Mouse (Mus musculus) heart, postnatal 0 days (tissue): Measurements from ENCODE around the gene 1700028P14Rik. TPM values are rescaled to one million over a fixed set of nuclear protein-coding genes. Genes with fewer than 3 reads are reported as not detected.

Experiments used
- ATAC-seq: fragments of 200-750 bp; cut with Nextera tagmentation; 2 replicates; pipeline ENCODE4 v1.8.0; 2017; ENCODE audit warnings: low read depth, moderate number of reproducible peaks, moderate library complexity; ENCODE audit not compliant: insufficient read depth
- DNase-seq: peaks from one replicate; pipeline ENCODE4 v3.0.0-alpha.2; 2016; ENCODE audit warnings: low spot score
- H3K27ac ChIP-seq: fragments of 300-500 bp; sonication (generic); 2 replicates; pipeline ENCODE4 v1.5.1; 2014; ENCODE audit warnings: low read depth, mild to moderate bottlenecking
- H3K27me3 ChIP-seq: fragments of 300-500 bp; sonication (generic); 2 replicates; pipeline ENCODE4 v1.6.1; 2014; ENCODE audit warnings: low read length, mixed read lengths; ENCODE audit not compliant: control insufficient read depth, insufficient read depth
- H3K36me3 ChIP-seq: fragments of 300-500 bp; sonication (generic); replicated peaks from 2 replicates; pipeline ENCODE4 v1.6.1; 2014; ENCODE audit warnings: low read length, mixed read lengths; ENCODE audit not compliant: control insufficient read depth, insufficient read depth
- H3K4me1 ChIP-seq: fragments of 300-500 bp; sonication (generic); 2 replicates; pipeline ENCODE4 v1.6.1; 2014; ENCODE audit warnings: antibody characterized with exemption; ENCODE audit not compliant: control insufficient read depth, insufficient read depth
- H3K4me2 ChIP-seq: fragments of 300-500 bp; sonication (generic); 2 replicates; pipeline ENCODE4 v1.6.1; 2014; ENCODE audit warnings: low read depth, mild to moderate bottlenecking, low read length, moderate library complexity
- H3K4me3 ChIP-seq: fragments of 300-500 bp; sonication (generic); 2 replicates; pipeline ENCODE4 v1.5.1; 2014; ENCODE audit warnings: low read depth, low read length
- H3K9ac ChIP-seq: fragments of 300-500 bp; sonication (generic); replicated peaks from 2 replicates; pipeline ENCODE4 v1.6.1; 2014; ENCODE audit warnings: low read depth, low read length, mixed read lengths
- H3K9me3 ChIP-seq: fragments of 300-500 bp; sonication (generic); replicated peaks from 2 replicates; pipeline ENCODE4 v1.6.1; 2016; ENCODE audit warnings: low read length; ENCODE audit not compliant: control insufficient read depth
- CTCF ChIP-seq: IDR thresholded peaks from 2 replicates; pipeline ENCODE4 v1.5.1; 2016; ENCODE audit warnings: antibody characterized with exemption, control low read depth, low read depth
- EP300 ChIP-seq: IDR thresholded peaks from 2 replicates; pipeline ENCODE4 v1.6.1; 2016; ENCODE audit warnings: antibody characterized with exemption, low read depth
- WGBS: fragments of 180-500 bp; shearing (Covaris S2); extraction: QIAGEN DNeasy Blood & Tissue Kit; methylation state at CpG from one replicate; pipeline ENCODE4 v1.1.7; 2014; 5-methylcytosine and 5-hydroxymethylcytosine counted together
- polyA plus RNA-seq: library from polyadenylated mRNA; unstranded; fragments of >200 nt; fragmentation: Nextera tagmentation; extraction: Ambion mirVana; gene quantifications from 2 replicates; pipeline ENCODE4 v1.2.1, GENCODE M21; 2015
- total RNA-seq: library from RNA; depleted of rRNA; stranded (reverse); fragments of >200 nt; gene quantifications from 2 replicates; pipeline ENCODE4 v1.2.3, GENCODE M21; 2014; ENCODE audit warnings: low replicate concordance

The 1700028P14Rik gene
- total and polyA plus RNA-seq, 2 experiments from 2014 or later: not detected

GRCm38 (mm10) chr19:23636786-23637185 lies 15.8 kb downstream of the 1700028P14Rik start:
- ATAC-seq: no peak

GRCm38 (mm10) chr19:23631611-23632492 lies 20.8 kb downstream of the 1700028P14Rik start:
- H3K36me3 ChIP-seq: no peaks in the 10 kb centered on the region
- no peak for TF ChIP-seq CTCF
- TF ChIP-seq EP300: no peak
- H3K27ac ChIP-seq: no peak overlapping the region
- no peaks in the 10 kb centered on the region for H3K4me1 ChIP-seq
- no peak for DNase-seq
- H3K9ac ChIP-seq: no peak overlapping the region
- H3K9me3 ChIP-seq: no peaks in the 10 kb centered on the region
- WGBS: 74% methylated on average over 11 of the region's 11 CpGs
- H3K27me3 ChIP-seq: no peaks in the 10 kb centered on the region
- H3K4me3 ChIP-seq: no peak overlapping the region
- ATAC-seq: no peak
- H3K4me2 ChIP-seq: no peak overlapping the region

More at GRCm38 (mm10) chr19:23636786-23637185, 15.8 kb downstream of the 1700028P14Rik start:
- Histone ChIP-seq H3K4me3 (no peak overlapping the region), H3K27me3 (no peaks in the 10 kb centered on the region), H3K4me2 (no peak overlapping the region), H3K9me3 (no peaks in the 10 kb centered on the region), H3K9ac (no peak overlapping the region), H3K36me3 (no peaks in the 10 kb centered on the region), H3K27ac (no peak overlapping the region), H3K4me1 (no peaks in the 10 kb centered on the region)
- 68% methylated on average over 5 of the region's 5 CpGs for WGBS
- TF ChIP-seq CTCF: no peak
- no peak for TF ChIP-seq EP300
- no peak for DNase-seq

- ATAC-seq (peak; percentile 75), DNase-seq (peak; percentile 8)
- H3K4me1 ChIP-seq: peaks cover 4% of the 10 kb centered on the region; the same call in 1 of the 2 replicates
- H3K27me3 ChIP-seq: no peaks in the 10 kb centered on the region
- no peak overlapping the region for H3K4me3 ChIP-seq
- WGBS: 33% methylated on average over 7 of the region's 7 CpGs
- H3K9me3 ChIP-seq: no peaks in the 10 kb centered on the region
- no peak for TF ChIP-seq EP300
- peak; percentile 11; the same call in 1 of the 2 replicates for TF ChIP-seq CTCF
- H3K4me2 ChIP-seq: peak overlapping the region; percentile 13; the same call in 1 of the 2 replicates
- no peaks in the 10 kb centered on the region for H3K36me3 ChIP-seq
- H3K27ac ChIP-seq: no peak overlapping the region
- no peak overlapping the region for H3K9ac ChIP-seq
These were observed 38.3 kb downstream of the 1700028P14Rik start for GRCm38 (mm10) chr19:23614268-23614667.

- Histone ChIP-seq H3K27ac (no peak overlapping the region), H3K27me3 (no peaks in the 10 kb centered on the region), H3K9me3 (no peaks in the 10 kb centered on the region), H3K36me3 (no peaks in the 10 kb centered on the region), H3K9ac (no peak overlapping the region), H3K4me3 (no peak overlapping the region), H3K4me2 (no peak overlapping the region), H3K4me1 (peaks cover 3% of the 10 kb centered on the region; the same call in 1 of the 2 replicates)
- WGBS: 62% methylated on average over 4 of the region's 4 CpGs
- TF ChIP-seq CTCF (no peak), EP300 (no peak)
- no peak for ATAC-seq
- DNase-seq: no peak
These were observed 42.9 kb downstream of the 1700028P14Rik start for GRCm38 (mm10) chr19:23609724-23610123.

- no peak for TF ChIP-seq EP300
- TF ChIP-seq CTCF: no peak
- Histone ChIP-seq H3K4me1 (no peaks in the 10 kb centered on the region), H3K4me2 (no peak overlapping the region), H3K9ac (no peak overlapping the region), H3K27me3 (no peaks in the 10 kb centered on the region), H3K9me3 (no peaks in the 10 kb centered on the region), H3K4me3 (no peak overlapping the region), H3K27ac (no peak overlapping the region), H3K36me3 (no peaks in the 10 kb centered on the region)
- DNase-seq: no peak
- 89% methylated on average over 2 of the region's 2 CpGs for WGBS
- ATAC-seq: no peak
These were observed 44.7 kb downstream of the 1700028P14Rik start for GRCm38 (mm10) chr19:23607951-23608350.
